Mouse (Mus musculus): ENCODE results near the gene Cilp.

GRCm38 (mm10) chr9:65235601-65236000, 29.4 kb upstream of the Cilp start:
- no peak for TF ChIP-seq CTCF (IDR thresholded peaks at IDR 0.05; ENCODE audit: insufficient read depth, low read length)
- no peak for TF ChIP-seq POLR2A (IDR thresholded peaks at IDR 0.05; ENCODE audit: borderline replicate concordance, extremely low read depth, low read depth, low read length)

Data from lung, adult 2 months (tissue).